Mouse (Mus musculus) MEL (cell line): ENCODE data around the gene Tspan18. TPM values are rescaled to one million over a fixed set of nuclear protein-coding genes. Genes with fewer than 3 reads are reported as not detected.

Experiments used
- DNase-seq: peaks from one replicate; pipeline ENCODE4 v3.0.0; 2011; ENCODE audit warnings: low read depth, low spot score
- H3K27ac ChIP-seq: 2 replicates; pipeline ENCODE4 v1.5.1; 2012; ENCODE audit warnings: low read depth, mild to moderate bottlenecking, control low read depth, low read length, moderate library complexity; ENCODE audit not compliant: control insufficient read depth
- H3K27me3 ChIP-seq, 2 experiments: fragments of 150-350 bp in 1 of 2; sonication (generic) in 1 of 2; 2 replicates each; pipeline ENCODE4 v1.6.1; 2012; ENCODE audit warnings: low read length in 2 of 2, mild to moderate bottlenecking in 2 of 2, improper control_type of control experiment in 1 of 2, moderate library complexity in 1 of 2; ENCODE audit not compliant: insufficient read depth in 2 of 2, control insufficient read depth in 1 of 2
- H3K36me3 ChIP-seq, 2 experiments: 2 replicates each; pipeline ENCODE4 v1.6.1; 2012 to 2014; ENCODE audit warnings: low read length in 2 of 2, improper control_type of control experiment in 1 of 2, inconsistent platforms in 1 of 2, mild to moderate bottlenecking in 1 of 2; ENCODE audit not compliant: insufficient read depth in 2 of 2, control insufficient read depth in 1 of 2
- H3K4me1 ChIP-seq, 2 experiments: fragments of 150-350 bp in 1 of 2; sonication (generic) in 1 of 2; 2 replicates each; pipeline ENCODE4 v1.6.1; 2012; ENCODE audit warnings: low read length in 2 of 2, improper control_type of control experiment in 1 of 2, mild to moderate bottlenecking in 1 of 2; ENCODE audit not compliant: insufficient read depth in 2 of 2, control insufficient read depth in 1 of 2
- H3K4me3 ChIP-seq, 2 experiments: fragments of 150-350 bp in 1 of 2; sonication (generic) in 1 of 2; 2 replicates each; pipeline ENCODE4 v1.5.1; 2012; ENCODE audit warnings: low read depth in 2 of 2, low read length in 2 of 2, mild to moderate bottlenecking in 2 of 2, moderate library complexity in 2 of 2, control low read depth in 1 of 2, improper control_type of control experiment in 1 of 2; ENCODE audit not compliant: control insufficient read depth in 1 of 2, insufficient read depth in 1 of 2
- H3K79me2 ChIP-seq: 2 replicates; pipeline ENCODE4 v1.6.1; 2012; ENCODE audit warnings: mild to moderate bottlenecking, low read length, moderate library complexity; ENCODE audit not compliant: control insufficient read depth, poor library complexity, insufficient read depth
- H3K9ac ChIP-seq: 2 replicates; pipeline ENCODE4 v1.6.1; 2012; ENCODE audit warnings: low read depth, mild to moderate bottlenecking, control low read depth, low read length, moderate library complexity; ENCODE audit not compliant: control insufficient read depth, poor library complexity, severe bottlenecking
- H3K9me3 ChIP-seq: fragments of 150-350 bp; sonication (generic); replicated peaks from 2 replicates; pipeline ENCODE4 v1.6.1; 2012; ENCODE audit warnings: mild to moderate bottlenecking, low read length, improper control_type of control experiment, moderate library complexity; ENCODE audit not compliant: insufficient read depth
- CHD1 ChIP-seq: IDR thresholded peaks from 2 replicates; pipeline ENCODE4 v1.6.1; 2012; ENCODE audit warnings: low read depth, mild to moderate bottlenecking, inconsistent platforms, low read length, improper control_type of control experiment
- CTCF ChIP-seq, 3 experiments: IDR thresholded peaks in 2 of 3; conservative IDR thresholded peaks in 1 of 3; 2 replicates each; pipeline ENCODE4 v1.5.1; 2011 to 2012; ENCODE audit warnings: low read length in 3 of 3, low read depth in 2 of 3, mild to moderate bottlenecking in 2 of 3, improper control_type of control experiment in 1 of 3, inconsistent platforms in 1 of 3, mixed read lengths in 1 of 3, moderate library complexity in 1 of 3; ENCODE audit not compliant: control insufficient read depth in 1 of 3, insufficient read depth in 1 of 3, poor library complexity in 1 of 3, severe bottlenecking in 1 of 3
- E2F4 ChIP-seq: IDR thresholded peaks from 2 replicates; pipeline ENCODE4 v1.6.1; 2011; ENCODE audit warnings: low read depth, low read length, improper control_type of control experiment, borderline replicate concordance
- GATA1 ChIP-seq: IDR thresholded peaks from 2 replicates; pipeline ENCODE4 v1.6.1; 2011; ENCODE audit warnings: low read depth, low read length, improper control_type of control experiment
- KAT2A ChIP-seq: conservative IDR thresholded peaks from 2 replicates; pipeline ENCODE4 v1.6.1; 2012; ENCODE audit warnings: low read depth, low read length, improper control_type of control experiment, inconsistent platforms
- MAFK ChIP-seq: IDR thresholded peaks from 2 replicates; pipeline ENCODE4 v1.6.1; 2011; ENCODE audit warnings: low read depth, mild to moderate bottlenecking, low read length, improper control_type of control experiment, borderline replicate concordance
- MAX ChIP-seq: IDR thresholded peaks from 2 replicates; pipeline ENCODE4 v1.6.1; 2011; ENCODE audit warnings: low read length, improper control_type of control experiment
- MAZ ChIP-seq: IDR thresholded peaks from 2 replicates; pipeline ENCODE4 v1.6.1; 2012; ENCODE audit warnings: low read depth, mild to moderate bottlenecking, inconsistent platforms, low read length, improper control_type of control experiment
- MEF2A ChIP-seq: IDR thresholded peaks from 2 replicates; pipeline ENCODE4 v1.6.1; 2014; ENCODE audit warnings: low read depth, mild to moderate bottlenecking, inconsistent platforms, low read length, improper control_type of control experiment; ENCODE audit not compliant: poor library complexity, insufficient replicate concordance, severe bottlenecking; ENCODE audit errors: extremely low read depth
- MXI1 ChIP-seq: IDR thresholded peaks from 2 replicates; pipeline ENCODE4 v1.6.1; 2011; ENCODE audit warnings: mild to moderate bottlenecking, low read depth, low read length, improper control_type of control experiment
- MYB ChIP-seq: IDR thresholded peaks from 2 replicates; pipeline ENCODE4 v1.6.1; 2011; ENCODE audit warnings: mild to moderate bottlenecking, low read depth, low read length, improper control_type of control experiment
- MYC ChIP-seq: IDR thresholded peaks from 2 replicates; pipeline ENCODE4 v1.6.1; 2011; ENCODE audit warnings: low read depth, mild to moderate bottlenecking, low read length, improper control_type of control experiment, moderate library complexity
- NELFE ChIP-seq: IDR thresholded peaks from 2 replicates; pipeline ENCODE4 v1.6.1; 2011; ENCODE audit warnings: low read depth, low read length, improper control_type of control experiment
- NRF1 ChIP-seq: IDR thresholded peaks from 2 replicates; pipeline ENCODE4 v1.6.1; 2014; ENCODE audit warnings: low read depth, mild to moderate bottlenecking, inconsistent platforms, low read length, improper control_type of control experiment, moderate library complexity; ENCODE audit not compliant: poor library complexity, insufficient read depth, severe bottlenecking
- RAD21 ChIP-seq: IDR thresholded peaks from 2 replicates; pipeline ENCODE4 v1.6.1; 2011; ENCODE audit warnings: mild to moderate bottlenecking, low read depth, low read length, improper control_type of control experiment
- RCOR1 ChIP-seq: IDR thresholded peaks from 2 replicates; pipeline ENCODE4 v1.6.1; 2012; ENCODE audit warnings: low read depth, mild to moderate bottlenecking, inconsistent platforms, low read length, improper control_type of control experiment
- TBP ChIP-seq: IDR thresholded peaks from 2 replicates; pipeline ENCODE4 v1.8.0; 2011; ENCODE audit warnings: low read depth, low read length, improper control_type of control experiment
- UBTF ChIP-seq: IDR thresholded peaks from 2 replicates; pipeline ENCODE4 v1.6.1; 2012; ENCODE audit warnings: low read depth, mild to moderate bottlenecking, inconsistent platforms, low read length, improper control_type of control experiment, moderate library complexity, borderline replicate concordance; ENCODE audit not compliant: insufficient read depth
- USF2 ChIP-seq, 2 experiments: IDR thresholded peaks; 2 replicates each; pipeline ENCODE4 v1.6.1; 2011 to 2012; ENCODE audit warnings: improper control_type of control experiment in 2 of 2, low read length in 2 of 2, borderline replicate concordance in 1 of 2, inconsistent platforms in 1 of 2, low read depth in 1 of 2, mild to moderate bottlenecking in 1 of 2; ENCODE audit not compliant: insufficient read depth in 1 of 2
- ZC3H11A ChIP-seq: IDR thresholded peaks from 2 replicates; pipeline ENCODE4 v1.6.1; 2012; ENCODE audit warnings: low read depth, mild to moderate bottlenecking, inconsistent platforms, low read length, improper control_type of control experiment
- ZKSCAN1 ChIP-seq: IDR thresholded peaks from 2 replicates; pipeline ENCODE4 v1.6.1; 2012; ENCODE audit warnings: low read depth, mild to moderate bottlenecking, inconsistent platforms, low read length, improper control_type of control experiment, moderate library complexity
- ZNF384 ChIP-seq: IDR thresholded peaks from 2 replicates; pipeline ENCODE4 v1.6.1; 2012; ENCODE audit warnings: low read depth, mild to moderate bottlenecking, inconsistent platforms, low read length, improper control_type of control experiment
- polyA plus RNA-seq, 2 experiments: library from polyadenylated mRNA; stranded (reverse) in 1 of 2; unstranded in 1 of 2; fragments of >175 nt in 1 of 2; fragments of >200 nt in 1 of 2; gene quantifications; 2 replicates each; pipeline versions ENCODE4 v1.2.1 to v1.2.4; 2012; ENCODE audit warnings: low replicate concordance in 2 of 2, low read depth in 1 of 2; ENCODE audit not compliant: insufficient read length in 2 of 2, insufficient read depth in 1 of 2, missing spikeins in 1 of 2
- total RNA-seq: library from RNA; depleted of rRNA; stranded (reverse); fragments of 300-350 nt; gene quantifications from 2 replicates; pipeline ENCODE4 v1.2.3, GENCODE M21; 2012

Gene Tspan18
- total and polyA plus RNA-seq, 3 experiments, result 2.2 to 4.4 TPM; not detected in 1

GRCm38 (mm10) chr2:93188761-93189458, 145.4 kb downstream of the Tspan18 start:
- Histone ChIP-seq H3K27me3 (peaks cover 0 to 5% of the 10 kb centered on the region in 2 experiments; a peak in 2 of 4 replicates), H3K79me2 (no peaks in the 10 kb centered on the region), H3K27ac (no peak overlapping the region), H3K4me3 (no peak overlapping the region), H3K9ac (no peak overlapping the region), H3K36me3 (no peaks in the 10 kb centered on the region), H3K4me1 (peaks cover 0 to 5% of the 10 kb centered on the region in 2 experiments; a peak in 1 of 4 replicates), H3K9me3 (no peaks in the 10 kb centered on the region)
- DNase-seq, result no peak
- TF ChIP-seq CTCF (IDR thresholded peaks at IDR 0.05 in 2 of 3, conservative IDR thresholded peaks at IDR 0.05 in 1 of 3; ENCODE audit: control insufficient read depth in 1 of 3, insufficient read depth in 1 of 3, low read depth in 2 of 3, low read length in 3 of 3, poor library complexity in 1 of 3, severe bottlenecking in 1 of 3) (peak in 2 of 3 experiments; percentile 5 to 30; a peak in 3 of 6 replicates), USF2 (IDR thresholded peaks at IDR 0.05; ENCODE audit: borderline replicate concordance in 1 of 2, insufficient read depth in 1 of 2, low read depth in 1 of 2, low read length in 2 of 2) (no peak), NELFE (no peak), MXI1 (no peak), GATA1 (no peak), CHD1 (no peak), MEF2A (no peak)

GRCm38 (mm10) chr2:93188020-93188760, 146.1 kb downstream of the Tspan18 start:
- Histone ChIP-seq H3K36me3 (no peaks in the 10 kb centered on the region), H3K27ac (no peak overlapping the region), H3K79me2 (no peaks in the 10 kb centered on the region), H3K9ac (no peak overlapping the region), H3K4me3 (no peak overlapping the region), H3K27me3 (peaks cover 0 to 3% of the 10 kb centered on the region in 2 experiments; a peak in 2 of 4 replicates), H3K9me3 (no peaks in the 10 kb centered on the region), H3K4me1 (peaks cover 0 to 5% of the 10 kb centered on the region in 2 experiments; a peak in 1 of 4 replicates)
- TF ChIP-seq MYB, result no peak
- TF ChIP-seq KAT2A, result no peak
- TF ChIP-seq TBP, result no peak
- TF ChIP-seq MXI1, result no peak
- TF ChIP-seq NRF1, result no peak
- TF ChIP-seq RAD21, result no peak
- TF ChIP-seq MAZ, result no peak
- no peak for TF ChIP-seq USF2 (IDR thresholded peaks at IDR 0.05; ENCODE audit: borderline replicate concordance in 1 of 2, insufficient read depth in 1 of 2, low read depth in 1 of 2, low read length in 2 of 2)
- TF ChIP-seq MYC, result no peak
- no peak for TF ChIP-seq MAX
- TF ChIP-seq NELFE, result no peak
- TF ChIP-seq MAFK, result no peak
- no peak for TF ChIP-seq ZNF384
- TF ChIP-seq RCOR1, result no peak
- TF ChIP-seq UBTF, result no peak
- TF ChIP-seq E2F4, result no peak
- TF ChIP-seq ZC3H11A, result no peak
- no peak for TF ChIP-seq CHD1
- TF ChIP-seq ZKSCAN1, result no peak
- DNase-seq, result no peak
